Mouse (Mus musculus): ENCODE measurements around the gene Nasp. TPM values are rescaled to one million over a fixed set of nuclear protein-coding genes. Genes with fewer than 3 reads are reported as not detected.

The Nasp gene
- polyA plus RNA-seq, 1 experiment, result 3.9 TPM

DNA sequence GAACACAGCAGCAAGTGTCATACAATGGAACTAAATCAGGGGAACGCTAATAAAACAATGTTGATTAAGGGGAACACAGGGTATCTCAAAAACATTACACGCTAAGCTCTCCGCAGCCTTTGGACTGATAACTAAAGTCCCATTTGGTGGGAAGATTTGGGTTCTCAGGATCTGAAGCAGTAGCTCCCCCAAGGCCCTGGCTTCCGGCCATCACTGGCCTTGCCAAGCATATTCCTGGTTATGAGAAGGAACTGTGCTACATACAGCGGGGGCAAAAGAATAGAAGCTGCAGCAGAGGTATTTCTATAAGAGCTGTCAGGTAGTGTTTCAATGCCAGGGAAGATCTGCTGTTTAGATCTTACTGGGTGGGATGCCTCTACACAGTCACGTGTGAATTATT is 25.5 kb upstream of the Nasp start:
- no peaks in the 10 kb centered on the region for H3K27me3 ChIP-seq (replicated peaks; ENCODE audit: control insufficient read depth, insufficient read depth, low read length)
- peak; percentile 87 for DNase-seq

DNA sequence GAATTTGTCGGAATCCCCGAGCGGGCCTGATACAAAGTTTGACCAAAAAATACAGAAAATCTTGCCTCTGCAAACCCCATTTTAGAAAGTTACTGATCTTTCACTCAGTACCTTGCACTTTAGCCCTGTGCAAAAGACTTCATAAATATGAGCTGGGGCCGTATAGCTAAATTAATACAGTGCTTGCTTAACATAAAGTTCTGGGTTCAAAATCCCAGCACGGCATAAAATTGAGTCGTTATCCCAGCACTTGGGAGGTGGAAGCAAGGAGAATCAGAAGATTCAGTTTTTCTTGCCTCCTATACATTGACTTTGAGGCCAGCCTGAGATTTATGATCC is 24.0 kb upstream of the Nasp start:
- peaks cover 33% of the 10 kb centered on the region for H3K4me1 ChIP-seq (ENCODE audit: control insufficient read depth, insufficient read depth, low read length)
- peak overlapping the region; percentile 76 for H3K4me3 ChIP-seq (ENCODE audit: insufficient read depth, low read depth, low read length)
- peaks cover 2% of the 10 kb centered on the region; the same call in 1 of the 2 replicates for H3K36me3 ChIP-seq (ENCODE audit: control insufficient read depth, insufficient read depth, low read length)
- no peaks in the 10 kb centered on the region for H3K27me3 ChIP-seq (replicated peaks; ENCODE audit: control insufficient read depth, insufficient read depth, low read length)
- no peak for DNase-seq
- H3K27ac ChIP-seq (ENCODE audit: insufficient read depth, low read depth, low read length), result peak overlapping the region; percentile 91
- 4% methylated on average over 6 of the region's 6 CpGs for WGBS
- no peak for TF ChIP-seq CTCF (conservative IDR thresholded peaks at IDR 0.05; ENCODE audit: insufficient read depth, insufficient read length, low read depth, low read length)
- TF ChIP-seq POLR2A (IDR thresholded peaks at IDR 0.05; ENCODE audit: low read depth, low read length), result no peak

More for the DNA sequence above, 25.5 kb upstream of the Nasp start:
- Histone ChIP-seq H3K27ac (ENCODE audit: insufficient read depth, low read depth, low read length) (peak overlapping the region; percentile 91), H3K4me3 (ENCODE audit: insufficient read depth, low read depth, low read length) (no peak overlapping the region), H3K36me3 (ENCODE audit: control insufficient read depth, insufficient read depth, low read length) (0 out of 2 replicates have a peak, but pooled peaks cover 2% of the 10 kb centered on the region), H3K4me1 (ENCODE audit: control insufficient read depth, insufficient read depth, low read length) (peaks cover 30% of the 10 kb centered on the region)
- WGBS, result 64% methylated on average over 6 of the region's 6 CpGs
- TF ChIP-seq POLR2A (IDR thresholded peaks at IDR 0.05; ENCODE audit: low read depth, low read length), result no peak
- TF ChIP-seq CTCF (conservative IDR thresholded peaks at IDR 0.05; ENCODE audit: insufficient read depth, insufficient read length, low read depth, low read length), result no peak

- Histone ChIP-seq H3K27me3 (replicated peaks; ENCODE audit: control insufficient read depth, insufficient read depth, low read length) (no peaks in the 10 kb centered on the region), H3K36me3 (ENCODE audit: control insufficient read depth, insufficient read depth, low read length) (peaks cover 2% of the 10 kb centered on the region; the same call in 1 of the 2 replicates), H3K4me1 (ENCODE audit: control insufficient read depth, insufficient read depth, low read length) (peaks cover 36% of the 10 kb centered on the region), H3K4me3 (ENCODE audit: insufficient read depth, low read depth, low read length) (peak within 1 kb of the TSS; percentile 76), H3K27ac (ENCODE audit: insufficient read depth, low read depth, low read length) (peak within 1 kb of the TSS; percentile 91)
- under 1% methylated on average over 39 of the region's 39 CpGs for WGBS
- TF ChIP-seq CTCF (conservative IDR thresholded peaks at IDR 0.05; ENCODE audit: insufficient read depth, insufficient read length, low read depth, low read length), result no peak
- TF ChIP-seq POLR2A (IDR thresholded peaks at IDR 0.05; ENCODE audit: low read depth, low read length), result peak; percentile 83
- DNase-seq, result peak; percentile 96
Observed at GRCm38 (mm10) chr4:116650924-116651796, 23.4 kb upstream of the Nasp start, which contains the start of gene Akr1a1. Gene Akr1a1 (minus strand): TSS chr4:116651680.

GRCm38 (mm10) chr4:116650365-116650764 is 22.6 kb upstream of the Nasp start:
- no peak for TF ChIP-seq CTCF (conservative IDR thresholded peaks at IDR 0.05; ENCODE audit: insufficient read depth, insufficient read length, low read depth, low read length)
- TF ChIP-seq POLR2A (IDR thresholded peaks at IDR 0.05; ENCODE audit: low read depth, low read length), result no peak
- H3K27ac ChIP-seq (ENCODE audit: insufficient read depth, low read depth, low read length), result peak overlapping the region; percentile 91
- DNase-seq, result peak; percentile 57
- no peaks in the 10 kb centered on the region for H3K27me3 ChIP-seq (replicated peaks; ENCODE audit: control insufficient read depth, insufficient read depth, low read length)
- H3K4me3 ChIP-seq (ENCODE audit: insufficient read depth, low read depth, low read length), result peak overlapping the region; percentile 76
- peaks cover 32% of the 10 kb centered on the region for H3K4me1 ChIP-seq (ENCODE audit: control insufficient read depth, insufficient read depth, low read length)
- WGBS, result 11% methylated on average over 5 of the region's 5 CpGs
- peaks cover 2% of the 10 kb centered on the region; the same call in 1 of the 2 replicates for H3K36me3 ChIP-seq (ENCODE audit: control insufficient read depth, insufficient read depth, low read length)

- WGBS, result 55% methylated on average over 2 of the region's 2 CpGs
- Histone ChIP-seq H3K36me3 (ENCODE audit: control insufficient read depth, insufficient read depth, low read length) (peaks cover 4% of the 10 kb centered on the region; the same call in 1 of the 2 replicates), H3K4me1 (ENCODE audit: control insufficient read depth, insufficient read depth, low read length) (peaks cover 26% of the 10 kb centered on the region), H3K27ac (ENCODE audit: insufficient read depth, low read depth, low read length) (peak overlapping the region; percentile 91), H3K4me3 (ENCODE audit: insufficient read depth, low read depth, low read length) (peak overlapping the region; percentile 76), H3K27me3 (replicated peaks; ENCODE audit: control insufficient read depth, insufficient read depth, low read length) (no peaks in the 10 kb centered on the region)
- peak; percentile 86 for DNase-seq
- TF ChIP-seq CTCF (conservative IDR thresholded peaks at IDR 0.05; ENCODE audit: insufficient read depth, insufficient read length, low read depth, low read length) (no peak), POLR2A (IDR thresholded peaks at IDR 0.05; ENCODE audit: low read depth, low read length) (no peak)
Observed at GRCm38 (mm10) chr4:116649411-116649810, 21.7 kb upstream of the Nasp start.

- Histone ChIP-seq H3K36me3 (ENCODE audit: control insufficient read depth, insufficient read depth, low read length) (peaks cover 13% of the 10 kb centered on the region), H3K27ac (ENCODE audit: insufficient read depth, low read depth, low read length) (0 out of 2 replicates have a peak overlapping the region, but pooled peaks have one; percentile 1), H3K4me1 (ENCODE audit: control insufficient read depth, insufficient read depth, low read length) (peaks cover 18% of the 10 kb centered on the region), H3K4me3 (ENCODE audit: insufficient read depth, low read depth, low read length) (no peak overlapping the region), H3K27me3 (replicated peaks; ENCODE audit: control insufficient read depth, insufficient read depth, low read length) (no peaks in the 10 kb centered on the region)
- DNase-seq, result no peak
- TF ChIP-seq POLR2A (IDR thresholded peaks at IDR 0.05; ENCODE audit: low read depth, low read length) (no peak), CTCF (conservative IDR thresholded peaks at IDR 0.05; ENCODE audit: insufficient read depth, insufficient read length, low read depth, low read length) (no peak)
- WGBS, result 43% methylated on average over 7 of the region's 7 CpGs
Observed at GRCm38 (mm10) chr4:116645624-116646023, 17.9 kb upstream of the Nasp start.

GRCm38 (mm10) chr4:116644326-116644725 is 16.6 kb upstream of the Nasp start:
- peaks cover 16% of the 10 kb centered on the region for H3K4me1 ChIP-seq (ENCODE audit: control insufficient read depth, insufficient read depth, low read length)
- peak; percentile 52 for DNase-seq
- TF ChIP-seq CTCF (conservative IDR thresholded peaks at IDR 0.05; ENCODE audit: insufficient read depth, insufficient read length, low read depth, low read length) (peak; percentile 78), POLR2A (IDR thresholded peaks at IDR 0.05; ENCODE audit: low read depth, low read length) (no peak)
- H3K4me3 ChIP-seq (ENCODE audit: insufficient read depth, low read depth, low read length), result no peak overlapping the region
- WGBS, result 26% methylated on average over 6 of the region's 6 CpGs
- peaks cover 18% of the 10 kb centered on the region for H3K36me3 ChIP-seq (ENCODE audit: control insufficient read depth, insufficient read depth, low read length)
- H3K27ac ChIP-seq (ENCODE audit: insufficient read depth, low read depth, low read length), result no peak overlapping the region
- no peaks in the 10 kb centered on the region for H3K27me3 ChIP-seq (replicated peaks; ENCODE audit: control insufficient read depth, insufficient read depth, low read length)
